Mouse (Mus musculus): Measurements from ENCODE around the gene Cela1. TPM values are rescaled to one million over a fixed set of nuclear protein-coding genes. Genes with fewer than 3 reads are reported as not detected.

Gene Cela1
- polyA plus RNA-seq, 1 experiment from 2014 or later: 1.7 TPM

GRCm38 (mm10) chr15:100726721-100727120 lies 39.0 kb upstream of the Cela1 start:
- Histone ChIP-seq H3K27me3 (ENCODE audit: control insufficient read depth, insufficient read depth, low read length) (peaks cover 22% of the 10 kb centered on the region), H3K4me2 (ENCODE audit: low read depth, low read length) (no peak overlapping the region)

GRCm38 (mm10) chr15:100723505-100723904 lies 35.8 kb upstream of the Cela1 start:
- Histone ChIP-seq H3K27ac (ENCODE audit: low read depth, low read length) (no peak overlapping the region), H3K4me1 (ENCODE audit: control insufficient read depth, insufficient read depth, low read length) (no peaks in the 10 kb centered on the region), H3K9ac (replicated peaks; ENCODE audit: low read depth, low read length) (no peak overlapping the region), H3K36me3 (ENCODE audit: control insufficient read depth, insufficient read depth, low read length) (no peaks in the 10 kb centered on the region), H3K4me2 (ENCODE audit: low read depth, low read length) (no peak overlapping the region), H3K4me3 (ENCODE audit: low read depth, low read length) (no peak overlapping the region), H3K9me3 (ENCODE audit: control insufficient read depth, low read length) (no peaks in the 10 kb centered on the region), H3K27me3 (ENCODE audit: control insufficient read depth, insufficient read depth, low read length) (peaks cover 11% of the 10 kb centered on the region)
- 75% methylated on average over 14 of the region's 14 CpGs for WGBS
- ATAC-seq (ENCODE audit: low read depth): no peak

More at GRCm38 (mm10) chr15:100726721-100727120, 39.0 kb upstream of the Cela1 start:
- Histone ChIP-seq H3K27ac (ENCODE audit: low read depth, low read length) (no peak overlapping the region), H3K9ac (replicated peaks; ENCODE audit: low read depth, low read length) (no peak overlapping the region), H3K4me3 (ENCODE audit: low read depth, low read length) (no peak overlapping the region), H3K36me3 (ENCODE audit: control insufficient read depth, insufficient read depth, low read length) (no peaks in the 10 kb centered on the region), H3K9me3 (ENCODE audit: control insufficient read depth, low read length) (no peaks in the 10 kb centered on the region), H3K4me1 (ENCODE audit: control insufficient read depth, insufficient read depth, low read length) (peaks cover 7% of the 10 kb centered on the region; the same call in 1 of the 2 replicates)
- 88% methylated on average over 11 of the region's 11 CpGs for WGBS
- ATAC-seq (ENCODE audit: low read depth): no peak

- ATAC-seq (ENCODE audit: low read depth): no peak
- Histone ChIP-seq H3K27ac (ENCODE audit: low read depth, low read length) (no peak overlapping the region), H3K27me3 (ENCODE audit: control insufficient read depth, insufficient read depth, low read length) (peaks cover 2% of the 10 kb centered on the region; the same call in 1 of the 2 replicates), H3K4me1 (ENCODE audit: control insufficient read depth, insufficient read depth, low read length) (no peaks in the 10 kb centered on the region), H3K9ac (replicated peaks; ENCODE audit: low read depth, low read length) (no peak overlapping the region), H3K9me3 (ENCODE audit: control insufficient read depth, low read length) (no peaks in the 10 kb centered on the region), H3K4me3 (ENCODE audit: low read depth, low read length) (no peak overlapping the region), H3K4me2 (ENCODE audit: low read depth, low read length) (no peak overlapping the region), H3K36me3 (ENCODE audit: control insufficient read depth, insufficient read depth, low read length) (no peaks in the 10 kb centered on the region)
- WGBS: 87% methylated on average over 6 of the region's 6 CpGs
Observed at GRCm38 (mm10) chr15:100722564-100722963, 34.8 kb upstream of the Cela1 start.

DNA sequence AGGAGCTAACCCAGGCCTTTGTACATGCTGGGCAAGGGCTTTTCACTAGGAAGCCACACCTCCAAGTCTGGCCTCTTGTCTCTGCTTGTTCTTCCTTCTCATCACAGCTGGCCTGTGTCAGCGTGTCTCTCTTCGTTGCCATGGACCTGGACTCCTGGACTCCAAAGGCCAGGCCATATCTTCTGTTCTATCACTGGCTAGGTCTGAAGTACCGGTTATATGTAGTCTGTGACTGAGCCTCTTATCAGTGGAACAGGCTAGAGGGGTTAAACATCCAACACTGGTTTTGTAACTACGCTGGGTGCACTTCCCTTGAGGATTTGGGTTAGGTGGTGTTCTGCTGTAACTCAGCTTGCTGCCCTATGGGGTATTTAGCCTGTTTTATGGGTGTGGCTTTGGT lies 34.3 kb upstream of the Cela1 start:
- H3K4me2 ChIP-seq (ENCODE audit: low read depth, low read length): no peak overlapping the region
- H3K4me1 ChIP-seq (ENCODE audit: control insufficient read depth, insufficient read depth, low read length): no peaks in the 10 kb centered on the region
- H3K4me3 ChIP-seq (ENCODE audit: low read depth, low read length): no peak overlapping the region

GRCm38 (mm10) chr15:100721445-100721844 lies 33.7 kb upstream of the Cela1 start:
- no peaks in the 10 kb centered on the region for H3K9me3 ChIP-seq (ENCODE audit: control insufficient read depth, low read length)
- H3K36me3 ChIP-seq (ENCODE audit: control insufficient read depth, insufficient read depth, low read length): no peaks in the 10 kb centered on the region
- H3K27ac ChIP-seq (ENCODE audit: low read depth, low read length): no peak overlapping the region
- no peak for ATAC-seq (ENCODE audit: low read depth)
- H3K27me3 ChIP-seq (ENCODE audit: control insufficient read depth, insufficient read depth, low read length): no peaks in the 10 kb centered on the region
- 86% methylated on average over 5 of the region's 5 CpGs for WGBS
- H3K4me3 ChIP-seq (ENCODE audit: low read depth, low read length): no peak overlapping the region
- H3K4me2 ChIP-seq (ENCODE audit: low read depth, low read length): no peak overlapping the region
- no peaks in the 10 kb centered on the region for H3K4me1 ChIP-seq (ENCODE audit: control insufficient read depth, insufficient read depth, low read length)
- H3K9ac ChIP-seq (replicated peaks; ENCODE audit: low read depth, low read length): no peak overlapping the region

More for the DNA sequence above, 34.3 kb upstream of the Cela1 start:
- Histone ChIP-seq H3K27ac (ENCODE audit: low read depth, low read length) (no peak overlapping the region), H3K9me3 (ENCODE audit: control insufficient read depth, low read length) (no peaks in the 10 kb centered on the region), H3K36me3 (ENCODE audit: control insufficient read depth, insufficient read depth, low read length) (no peaks in the 10 kb centered on the region), H3K27me3 (ENCODE audit: control insufficient read depth, insufficient read depth, low read length) (no peaks in the 10 kb centered on the region), H3K9ac (replicated peaks; ENCODE audit: low read depth, low read length) (no peak overlapping the region)
- WGBS: 79% methylated on average over 4 of the region's 4 CpGs
- no peak for ATAC-seq (ENCODE audit: low read depth)

DNA sequence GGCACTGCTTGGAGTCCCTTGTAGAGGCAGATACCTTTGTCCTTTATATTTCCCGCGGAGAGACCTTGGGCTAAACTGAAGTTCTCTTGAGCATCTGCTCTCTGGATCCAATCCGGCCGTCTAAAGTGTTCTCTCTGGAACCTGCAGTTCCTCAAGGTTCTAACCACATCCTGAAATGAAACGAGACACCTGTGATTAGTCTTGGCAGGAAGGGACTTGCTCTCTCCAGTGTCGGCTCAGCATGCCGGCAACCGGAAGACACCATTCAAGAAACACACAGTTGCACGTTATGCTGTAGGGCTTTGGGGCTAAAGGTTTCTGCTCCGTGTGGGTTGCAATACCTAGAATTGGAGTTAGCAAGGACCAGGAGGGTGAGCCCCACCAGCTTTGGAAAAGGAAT lies 32.3 kb upstream of the Cela1 start:
- H3K27me3 ChIP-seq (ENCODE audit: control insufficient read depth, insufficient read depth, low read length): no peaks in the 10 kb centered on the region
- no peak overlapping the region for H3K9ac ChIP-seq (replicated peaks; ENCODE audit: low read depth, low read length)
- H3K4me1 ChIP-seq (ENCODE audit: control insufficient read depth, insufficient read depth, low read length): no peaks in the 10 kb centered on the region
- H3K27ac ChIP-seq (ENCODE audit: low read depth, low read length): no peak overlapping the region
- no peak overlapping the region for H3K4me3 ChIP-seq (ENCODE audit: low read depth, low read length)
- H3K9me3 ChIP-seq (ENCODE audit: control insufficient read depth, low read length): no peaks in the 10 kb centered on the region
- H3K36me3 ChIP-seq (ENCODE audit: control insufficient read depth, insufficient read depth, low read length): no peaks in the 10 kb centered on the region
- WGBS: 88% methylated on average over 10 of the region's 10 CpGs
- no peak overlapping the region for H3K4me2 ChIP-seq (ENCODE audit: low read depth, low read length)
- ATAC-seq (ENCODE audit: low read depth): no peak

DNA sequence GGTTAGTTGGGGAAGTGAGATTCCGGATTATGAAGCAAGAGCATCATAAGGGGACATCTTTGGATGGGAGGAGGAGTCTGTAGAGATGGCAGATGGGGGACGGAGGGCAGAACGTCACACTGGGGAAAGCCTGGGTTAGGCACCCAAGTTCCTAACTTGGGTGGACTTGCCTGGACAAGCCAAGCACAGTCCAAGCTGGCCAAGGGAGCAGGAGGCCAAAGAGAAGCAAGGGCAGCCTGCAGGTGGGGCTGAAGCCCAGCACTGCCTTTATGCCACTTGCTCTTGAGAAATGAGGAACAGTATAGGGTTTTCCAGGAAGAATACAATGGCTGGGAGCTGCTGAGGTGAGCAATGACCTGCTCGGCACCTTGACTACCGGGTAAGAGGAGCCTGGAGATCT lies 31.5 kb upstream of the Cela1 start:
- Histone ChIP-seq H3K9me3 (ENCODE audit: control insufficient read depth, low read length) (no peaks in the 10 kb centered on the region), H3K4me2 (ENCODE audit: low read depth, low read length) (no peak overlapping the region), H3K4me1 (ENCODE audit: control insufficient read depth, insufficient read depth, low read length) (no peaks in the 10 kb centered on the region), H3K9ac (replicated peaks; ENCODE audit: low read depth, low read length) (no peak overlapping the region), H3K27ac (ENCODE audit: low read depth, low read length) (no peak overlapping the region), H3K27me3 (ENCODE audit: control insufficient read depth, insufficient read depth, low read length) (no peaks in the 10 kb centered on the region), H3K36me3 (ENCODE audit: control insufficient read depth, insufficient read depth, low read length) (no peaks in the 10 kb centered on the region), H3K4me3 (ENCODE audit: low read depth, low read length) (no peak overlapping the region)
- 94% methylated on average over 5 of the region's 5 CpGs for WGBS
- ATAC-seq (ENCODE audit: low read depth): no peak

- Histone ChIP-seq H3K4me3 (ENCODE audit: low read depth, low read length) (no peak overlapping the region), H3K4me2 (ENCODE audit: low read depth, low read length) (no peak overlapping the region), H3K9ac (replicated peaks; ENCODE audit: low read depth, low read length) (no peak overlapping the region), H3K27me3 (ENCODE audit: control insufficient read depth, insufficient read depth, low read length) (no peaks in the 10 kb centered on the region), H3K36me3 (ENCODE audit: control insufficient read depth, insufficient read depth, low read length) (no peaks in the 10 kb centered on the region), H3K9me3 (ENCODE audit: control insufficient read depth, low read length) (no peaks in the 10 kb centered on the region), H3K27ac (ENCODE audit: low read depth, low read length) (no peak overlapping the region), H3K4me1 (ENCODE audit: control insufficient read depth, insufficient read depth, low read length) (no peaks in the 10 kb centered on the region)
- no peak for ATAC-seq (ENCODE audit: low read depth)
- 82% methylated on average over 11 of the region's 11 CpGs for whole genome bisulfite sequencing
Observed at GRCm38 (mm10) chr15:100718572-100718971, 30.9 kb upstream of the Cela1 start.

GRCm38 (mm10) chr15:100717933-100718332 lies 30.2 kb upstream of the Cela1 start:
- no peaks in the 10 kb centered on the region for H3K27me3 ChIP-seq (ENCODE audit: control insufficient read depth, insufficient read depth, low read length)
- no peak overlapping the region for H3K27ac ChIP-seq (ENCODE audit: low read depth, low read length)
- 82% methylated on average over 6 of the region's 6 CpGs for WGBS
- H3K9ac ChIP-seq (replicated peaks; ENCODE audit: low read depth, low read length): no peak overlapping the region
- no peaks in the 10 kb centered on the region for H3K4me1 ChIP-seq (ENCODE audit: control insufficient read depth, insufficient read depth, low read length)
- H3K4me3 ChIP-seq (ENCODE audit: low read depth, low read length): no peak overlapping the region
- no peaks in the 10 kb centered on the region for H3K36me3 ChIP-seq (ENCODE audit: control insufficient read depth, insufficient read depth, low read length)
- no peak for ATAC-seq (ENCODE audit: low read depth)
- no peak overlapping the region for H3K4me2 ChIP-seq (ENCODE audit: low read depth, low read length)
- H3K9me3 ChIP-seq (ENCODE audit: control insufficient read depth, low read length): no peaks in the 10 kb centered on the region
